Mouse (Mus musculus) limb, embryonic 13.5 days (tissue): Measurements from ENCODE around the gene Hnrnpa3. TPM values are rescaled to one million over a fixed set of nuclear protein-coding genes. Genes with fewer than 3 reads are reported as not detected.
A peak's percentile ranks its signal among the peaks of the same experiment; 100 is the strongest.
"Not testable (repeated sequence)": the region's sequence is repeated elsewhere in the genome, so short reads cannot be mapped to it uniquely, and the experiment has no call there.

Experiments used
- ATAC-seq: fragments of 200-750 bp; cut with Nextera tagmentation; 2 replicates; pipeline ENCODE4 v1.8.0; 2017; ENCODE audit warnings: low read depth, moderate number of reproducible peaks, moderate TSS enrichment; ENCODE audit not compliant: low FRiP score
- H3K27ac ChIP-seq: fragments of 300-500 bp; sonication (generic); 2 replicates; pipeline ENCODE4 v1.5.1; 2015; ENCODE audit warnings: inconsistent platforms, mild to moderate bottlenecking, moderate library complexity
- H3K27me3 ChIP-seq: fragments of 300-500 bp; sonication (generic); 2 replicates; pipeline ENCODE4 v1.6.1; 2015; ENCODE audit warnings: mild to moderate bottlenecking, inconsistent platforms
- H3K36me3 ChIP-seq: fragments of 300-500 bp; sonication (generic); 2 replicates; pipeline ENCODE4 v1.6.1; 2015; ENCODE audit warnings: inconsistent platforms, mild to moderate bottlenecking, moderate library complexity
- H3K4me1 ChIP-seq: fragments of 300-500 bp; sonication (generic); 2 replicates; pipeline ENCODE4 v1.6.1; 2015; ENCODE audit warnings: inconsistent platforms
- H3K4me2 ChIP-seq: fragments of 300-500 bp; sonication (generic); replicated peaks from 2 replicates; pipeline ENCODE4 v1.6.1; 2015; ENCODE audit warnings: inconsistent platforms, mild to moderate bottlenecking, moderate library complexity
- H3K4me3 ChIP-seq: fragments of 300-500 bp; sonication (generic); 2 replicates; pipeline ENCODE4 v1.5.1; 2015; ENCODE audit warnings: moderate library complexity, mild to moderate bottlenecking, inconsistent platforms
- H3K9ac ChIP-seq: fragments of 300-500 bp; sonication (generic); 2 replicates; pipeline ENCODE4 v1.6.1; 2015; ENCODE audit warnings: mild to moderate bottlenecking, inconsistent platforms
- H3K9me3 ChIP-seq: fragments of 300-500 bp; sonication (generic); 2 replicates; pipeline ENCODE4 v1.6.1; 2016; ENCODE audit warnings: inconsistent platforms
- WGBS: fragments of 180-500 bp; shearing (Covaris S2); methylation state at CpG from one replicate; pipeline ENCODE4 v1.1.7; 2015; 5-methylcytosine and 5-hydroxymethylcytosine counted together
- polyA plus RNA-seq: library from polyadenylated mRNA; unstranded; fragments of >200 nt; fragmentation: Nextera tagmentation; extraction: Ambion mirVana; gene quantifications from 2 replicates; pipeline ENCODE4 v1.2.1, GENCODE M21; 2015

Gene Hnrnpa3
- polyA plus RNA-seq, 1 experiment from 2014 or later = 344 TPM

DNA sequence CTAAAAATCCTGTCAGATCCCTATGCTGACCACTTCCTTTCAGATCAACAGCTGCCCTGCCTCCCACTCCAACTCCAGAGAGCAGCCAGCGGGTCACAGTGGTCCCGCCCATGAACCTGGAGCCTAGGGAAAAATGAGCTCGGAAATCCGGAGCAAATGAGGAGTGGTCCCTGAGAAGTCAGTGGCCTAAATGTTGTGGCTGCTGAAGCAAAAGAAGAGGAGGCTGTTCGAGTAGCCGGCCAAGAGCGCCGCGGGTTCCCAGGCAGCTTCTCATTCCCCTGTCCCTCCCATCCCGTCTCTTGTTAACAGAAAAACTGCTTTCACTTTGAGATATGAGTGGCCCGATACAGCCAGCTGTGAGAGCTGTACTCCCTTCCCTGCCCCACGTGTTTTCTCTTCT is 19.5 kb upstream of the Hnrnpa3 start:
- not testable (repeated sequence) for H3K4me3 ChIP-seq, ATAC-seq, H3K4me2 ChIP-seq, H3K27ac ChIP-seq, H3K36me3 ChIP-seq, H3K27me3 ChIP-seq, H3K9ac ChIP-seq, H3K9me3 ChIP-seq, H3K4me1 ChIP-seq
- 27% methylated on average over 12 of the region's 12 CpGs for WGBS

DNA sequence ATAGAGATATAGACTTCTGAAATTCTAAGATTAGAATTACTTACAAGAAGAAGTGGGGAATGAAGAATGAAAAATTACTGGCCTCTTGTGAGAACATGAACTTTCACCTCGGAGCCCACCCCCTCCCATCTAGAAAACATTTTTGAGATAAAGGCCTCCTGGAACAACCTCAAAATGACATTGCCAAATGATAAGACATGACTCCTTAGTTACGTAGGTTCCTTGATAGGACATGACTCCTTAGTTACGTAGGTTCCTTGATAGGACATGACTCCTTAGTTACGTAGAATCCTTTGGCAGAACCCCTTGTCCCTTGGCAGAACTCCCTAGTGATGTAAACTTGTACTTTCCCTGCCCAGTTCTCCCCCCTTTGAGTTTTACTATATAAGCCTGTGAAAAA is 16.7 kb upstream of the Hnrnpa3 start:
- H3K27me3 ChIP-seq, H3K4me3 ChIP-seq, H3K4me2 ChIP-seq, H3K4me1 ChIP-seq, H3K9ac ChIP-seq, H3K27ac ChIP-seq, ATAC-seq, H3K9me3 ChIP-seq, H3K36me3 ChIP-seq: not testable (repeated sequence)
- 87% methylated on average over 4 of the region's 4 CpGs for WGBS

GRCm38 (mm10) chr2:75642795-75643550 is 16.1 kb upstream of the Hnrnpa3 start:
- H3K4me1 ChIP-seq = peaks cover 8% of the 10 kb centered on the region
- H3K4me2 ChIP-seq = no peak overlapping the region
- H3K4me3 ChIP-seq = no peak overlapping the region
- 62% methylated on average over 8 of the region's 8 CpGs for WGBS
- H3K9me3 ChIP-seq = 0 out of 2 replicates have a peak, but pooled peaks cover 5% of the 10 kb centered on the region
- no peak overlapping the region for H3K9ac ChIP-seq
- H3K36me3 ChIP-seq = no peaks in the 10 kb centered on the region
- no peaks in the 10 kb centered on the region for H3K27me3 ChIP-seq
- peak overlapping the region; percentile 28; the same call in 1 of the 2 replicates for H3K27ac ChIP-seq
- peak; percentile 72; the same call in 1 of the 2 replicates for ATAC-seq

- Histone ChIP-seq H3K4me2 (no peak overlapping the region), H3K4me1 (peaks cover 8% of the 10 kb centered on the region), H3K9me3 (0 out of 2 replicates have a peak, but pooled peaks cover 5% of the 10 kb centered on the region), H3K9ac (no peak overlapping the region), H3K4me3 (no peak overlapping the region), H3K36me3 (no peaks in the 10 kb centered on the region), H3K27me3 (no peaks in the 10 kb centered on the region), H3K27ac (no peak overlapping the region)
- no peak for ATAC-seq
- 85% methylated on average over 6 of the region's 6 CpGs for WGBS
Observed at GRCm38 (mm10) chr2:75643950-75644349, 15.1 kb upstream of the Hnrnpa3 start.

- H3K9me3 ChIP-seq = 0 out of 2 replicates have a peak, but pooled peaks cover 5% of the 10 kb centered on the region
- no peak for ATAC-seq
- H3K9ac ChIP-seq = no peak overlapping the region
- no peak overlapping the region for H3K4me3 ChIP-seq
- H3K27me3 ChIP-seq = no peaks in the 10 kb centered on the region
- 93% methylated on average over 12 of the region's 12 CpGs for WGBS
- peaks cover 8% of the 10 kb centered on the region for H3K4me1 ChIP-seq
- H3K36me3 ChIP-seq = no peaks in the 10 kb centered on the region
- H3K27ac ChIP-seq = no peak overlapping the region
- no peak overlapping the region for H3K4me2 ChIP-seq
Observed at GRCm38 (mm10) chr2:75645251-75645650, 13.8 kb upstream of the Hnrnpa3 start.

DNA sequence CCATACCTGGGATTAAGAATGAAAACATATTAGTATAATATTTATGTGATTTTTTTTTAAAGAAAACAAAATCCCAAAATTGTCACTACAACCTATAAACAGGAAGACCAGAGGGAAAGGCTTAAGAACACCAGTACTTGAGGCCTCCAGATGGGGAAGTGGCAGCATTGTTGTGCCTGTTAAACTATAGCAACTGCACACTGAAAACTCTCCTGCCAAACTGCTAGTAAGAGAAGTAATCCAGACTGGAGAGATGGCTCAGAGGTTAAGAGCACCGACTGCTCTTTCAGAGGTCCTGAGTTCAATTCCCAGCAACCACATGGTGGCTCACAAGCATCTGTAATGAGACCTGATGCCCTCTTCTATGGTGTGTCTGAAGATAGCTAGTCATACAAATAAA is 8.6 kb upstream of the Hnrnpa3 start:
- Histone ChIP-seq H3K36me3 (no peaks in the 10 kb centered on the region), H3K4me2 (no peak overlapping the region), H3K4me1 (no peaks in the 10 kb centered on the region), H3K27ac (no peak overlapping the region), H3K27me3 (no peaks in the 10 kb centered on the region), H3K9me3 (no peaks in the 10 kb centered on the region), H3K4me3 (no peak overlapping the region), H3K9ac (no peak overlapping the region)
- ATAC-seq = no peak
- 88% methylated on average over 1 of the region's 1 CpGs for WGBS

GRCm38 (mm10) chr2:75653150-75653549 is 5.9 kb upstream of the Hnrnpa3 start:
- no peak overlapping the region for H3K27ac ChIP-seq
- H3K36me3 ChIP-seq = no peaks in the 10 kb centered on the region

GRCm38 (mm10) chr2:75654679-75655078 is 4.4 kb upstream of the Hnrnpa3 start:
- Histone ChIP-seq H3K36me3 (no peaks in the 10 kb centered on the region), H3K4me3 (no peak overlapping the region), H3K4me1 (peaks cover 12% of the 10 kb centered on the region), H3K27me3 (no peaks in the 10 kb centered on the region), H3K4me2 (no peak overlapping the region), H3K9me3 (no peaks in the 10 kb centered on the region), H3K27ac (no peak overlapping the region), H3K9ac (no peak overlapping the region)
- 98% methylated on average over 1 of the region's 1 CpGs for WGBS
- no peak for ATAC-seq

More at GRCm38 (mm10) chr2:75653150-75653549, 5.9 kb upstream of the Hnrnpa3 start:
- Histone ChIP-seq H3K4me2 (no peak overlapping the region), H3K27me3 (no peaks in the 10 kb centered on the region), H3K4me1 (peaks cover 12% of the 10 kb centered on the region), H3K4me3 (no peak overlapping the region), H3K9me3 (no peaks in the 10 kb centered on the region), H3K9ac (no peak overlapping the region)
- no peak for ATAC-seq

DNA sequence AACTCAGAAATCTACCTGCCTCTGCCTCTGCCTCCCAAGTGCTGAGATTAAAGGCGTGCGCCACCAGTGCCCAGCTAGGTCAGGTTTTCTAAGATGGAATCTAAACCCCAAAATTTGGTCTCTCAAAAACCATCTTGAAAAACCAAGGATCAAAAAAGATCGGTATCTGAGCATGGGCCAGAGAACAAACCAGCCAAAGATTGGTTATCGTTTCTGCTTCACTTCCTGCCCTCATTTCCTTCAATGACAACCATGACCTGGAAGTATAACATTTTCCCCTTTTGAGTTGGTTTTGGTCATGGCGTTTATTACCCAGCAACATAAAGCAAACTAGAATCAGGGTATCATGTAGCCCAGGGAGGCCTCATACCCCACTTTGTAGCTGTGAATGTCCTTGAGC is 2.1 kb upstream of the Hnrnpa3 start:
- WGBS = 90% methylated on average over 5 of the region's 5 CpGs
- peak overlapping the region; percentile 99; the same call in 1 of the 2 replicates for H3K27ac ChIP-seq
- H3K9me3 ChIP-seq = no peaks in the 10 kb centered on the region
- peaks cover 5% of the 10 kb centered on the region; the same call in 1 of the 2 replicates for H3K36me3 ChIP-seq
- no peak overlapping the region for H3K9ac ChIP-seq
- peaks cover 24% of the 10 kb centered on the region for H3K4me1 ChIP-seq
- H3K4me3 ChIP-seq = no peak overlapping the region
- no peak for ATAC-seq
- no peaks in the 10 kb centered on the region for H3K27me3 ChIP-seq
- no peak overlapping the region for H3K4me2 ChIP-seq

GRCm38 (mm10) chr2:75657907-75658691 is 962 bp upstream of the Hnrnpa3 start:
- 3% methylated on average over 18 of the region's 18 CpGs for WGBS
- Histone ChIP-seq H3K9ac (peak overlapping the region; percentile 90), H3K27ac (peak overlapping the region; percentile 99), H3K4me2 (peak overlapping the region; percentile 71), H3K27me3 (no peaks in the 10 kb centered on the region), H3K36me3 (peaks cover 14% of the 10 kb centered on the region), H3K4me1 (peaks cover 24% of the 10 kb centered on the region), H3K9me3 (no peaks in the 10 kb centered on the region), H3K4me3 (peak overlapping the region; percentile 97)
- ATAC-seq = no peak

DNA sequence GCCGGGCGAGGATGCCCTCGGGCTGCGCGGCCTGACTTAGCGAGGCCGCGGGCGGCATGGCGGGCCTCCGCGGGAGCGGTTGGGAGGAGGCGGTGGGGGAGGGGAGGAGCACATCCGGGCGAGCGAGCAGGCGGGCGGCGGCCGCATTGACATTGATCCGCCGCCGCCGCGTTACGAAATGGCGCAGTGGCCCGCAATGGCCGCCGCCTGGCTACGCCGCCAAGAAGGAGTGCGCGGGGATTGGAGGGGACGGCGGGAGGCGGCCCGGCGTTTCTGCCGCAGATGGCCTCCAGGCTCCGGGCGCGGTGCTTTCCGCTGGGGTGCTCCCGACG is 534 bp downstream of the Hnrnpa3 start:
- no peaks in the 10 kb centered on the region for H3K27me3 ChIP-seq
- peak overlapping the region; percentile 91 for H3K4me2 ChIP-seq
- peaks cover 24% of the 10 kb centered on the region for H3K4me1 ChIP-seq
- under 1% methylated on average over 46 of the region's 47 CpGs for WGBS
- H3K4me3 ChIP-seq = peak overlapping the region; percentile 97
- H3K27ac ChIP-seq = peak overlapping the region; percentile 96
- H3K9me3 ChIP-seq = no peaks in the 10 kb centered on the region
- H3K36me3 ChIP-seq = peaks cover 28% of the 10 kb centered on the region
- peak overlapping the region; percentile 98 for H3K9ac ChIP-seq
- ATAC-seq = peak; percentile 60

DNA sequence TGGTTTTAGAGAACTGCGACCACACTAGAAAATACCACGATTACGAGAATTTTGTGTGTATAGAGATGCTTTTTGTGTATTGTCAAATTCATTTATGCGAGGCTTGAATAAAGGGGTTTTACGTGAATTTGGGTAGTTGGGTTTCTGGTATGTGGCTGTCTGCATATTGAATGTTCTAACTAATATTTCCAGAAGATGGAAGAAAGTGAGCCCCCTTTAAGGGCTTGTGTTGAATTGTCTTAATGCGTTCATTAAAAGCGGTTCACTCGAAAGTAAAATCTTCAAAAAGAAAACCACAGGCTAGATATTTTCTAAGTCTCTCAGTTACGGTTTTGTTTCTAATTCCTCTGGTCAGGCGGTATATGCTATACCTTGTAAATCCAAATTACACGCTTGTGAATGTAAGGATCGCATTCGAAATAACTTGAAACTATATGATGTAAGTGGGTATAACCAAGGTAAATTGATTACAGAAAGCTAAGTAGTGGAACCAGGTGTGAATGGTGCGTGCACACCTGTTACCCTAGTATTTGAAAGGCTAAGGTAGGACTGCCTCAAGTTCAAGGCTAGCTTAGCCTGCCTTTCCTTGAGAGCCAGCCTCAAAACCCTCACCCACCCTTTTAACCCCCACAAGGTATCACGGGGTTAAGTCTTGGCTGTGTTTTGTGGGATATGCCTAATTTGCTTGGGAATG is 1.3 kb downstream of the Hnrnpa3 start:
- H3K4me3 ChIP-seq = peak overlapping the region; percentile 97
- ATAC-seq = no peak
- 3% methylated on average over 15 of the region's 15 CpGs for WGBS
- peak overlapping the region; percentile 98 for H3K9ac ChIP-seq
- H3K27me3 ChIP-seq = no peaks in the 10 kb centered on the region
- no peaks in the 10 kb centered on the region for H3K9me3 ChIP-seq
- peak overlapping the region; percentile 96; the same call in 1 of the 2 replicates for H3K27ac ChIP-seq
- peak overlapping the region; percentile 91 for H3K4me2 ChIP-seq
- H3K4me1 ChIP-seq = peaks cover 24% of the 10 kb centered on the region
- H3K36me3 ChIP-seq = peaks cover 33% of the 10 kb centered on the region
